Mouse (Mus musculus): Measurements from ENCODE around the gene Sel1l.
"Not testable (repeated sequence)": the region's sequence is repeated elsewhere in the genome, so short reads cannot be mapped to it uniquely, and the experiment has no call there.

Sel1l gene

GRCm38 (mm10) chr12:91818726-91819125 is 30.2 kb downstream of the Sel1l start:
- DNase-seq (ENCODE audit: low spot score), result no peak

DNA sequence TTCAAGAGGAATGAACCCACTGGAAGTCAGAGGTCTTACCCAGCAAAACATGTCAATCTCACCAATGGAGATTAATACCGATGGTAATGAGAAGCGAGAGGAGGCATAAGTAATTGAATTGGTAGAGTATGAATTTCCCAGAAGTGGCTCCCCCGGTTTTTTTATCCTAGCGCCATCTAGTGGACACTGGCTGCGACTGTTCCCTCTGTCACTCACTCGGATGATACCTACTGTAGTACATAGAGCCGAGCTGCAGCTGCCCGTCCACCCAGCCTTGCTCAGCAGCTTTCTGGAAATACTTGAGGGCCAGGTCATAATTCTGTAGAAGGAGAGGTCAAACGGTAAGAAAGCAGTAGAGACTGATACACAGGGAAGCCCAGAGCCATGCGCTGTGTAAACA is 33.0 kb downstream of the Sel1l start:
- peak; percentile 52 for DNase-seq (ENCODE audit: low spot score)

DNA sequence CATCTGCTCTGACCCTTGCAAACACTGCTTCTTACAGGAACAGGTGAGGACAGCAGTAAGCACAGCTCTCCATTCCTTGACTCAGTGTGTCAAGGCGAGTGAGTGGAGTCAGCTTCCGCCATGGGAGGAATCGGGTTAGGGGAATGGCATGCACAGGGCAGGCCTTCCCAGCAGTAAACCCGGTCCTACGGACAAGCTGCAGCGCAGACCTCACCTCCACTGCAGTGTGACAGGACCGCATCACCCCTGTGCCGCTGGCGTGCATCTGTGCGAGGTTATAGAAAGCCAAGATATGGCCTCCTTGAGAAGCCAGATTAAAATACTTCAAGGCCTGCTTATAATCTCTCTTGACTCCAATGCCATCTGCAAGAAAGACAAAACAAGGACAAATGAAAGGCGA is 33.4 kb downstream of the Sel1l start:
- no peak for DNase-seq (ENCODE audit: low spot score)

- no peak for DNase-seq (ENCODE audit: low spot score)
Measured at GRCm38 (mm10) chr12:91808911-91809310, 40.0 kb downstream of the Sel1l start.

DNA sequence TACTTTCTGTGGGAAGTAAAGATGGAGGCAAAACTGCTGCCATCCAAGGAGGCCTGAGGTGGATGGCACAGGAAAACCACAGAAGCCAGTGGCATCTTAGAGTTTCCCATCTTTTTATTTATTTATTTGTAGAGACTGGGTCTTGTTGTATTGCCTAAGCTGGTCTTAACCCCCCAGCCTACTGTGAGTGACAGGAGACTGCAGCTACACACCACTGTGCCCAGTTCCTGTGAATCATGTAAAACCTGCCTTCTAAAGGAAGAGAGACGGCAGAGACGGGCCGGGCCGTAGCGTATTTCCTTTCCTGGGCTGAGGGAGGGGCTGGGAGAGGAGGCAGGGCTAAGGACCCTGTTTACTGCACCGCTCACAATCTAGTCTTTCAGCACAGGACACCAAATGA is 41.2 kb downstream of the Sel1l start:
- DNase-seq (ENCODE audit: low spot score), result no peak

- no peak for DNase-seq (ENCODE audit: low spot score)
Measured at GRCm38 (mm10) chr12:91807095-91807494, 41.9 kb downstream of the Sel1l start.

DNA sequence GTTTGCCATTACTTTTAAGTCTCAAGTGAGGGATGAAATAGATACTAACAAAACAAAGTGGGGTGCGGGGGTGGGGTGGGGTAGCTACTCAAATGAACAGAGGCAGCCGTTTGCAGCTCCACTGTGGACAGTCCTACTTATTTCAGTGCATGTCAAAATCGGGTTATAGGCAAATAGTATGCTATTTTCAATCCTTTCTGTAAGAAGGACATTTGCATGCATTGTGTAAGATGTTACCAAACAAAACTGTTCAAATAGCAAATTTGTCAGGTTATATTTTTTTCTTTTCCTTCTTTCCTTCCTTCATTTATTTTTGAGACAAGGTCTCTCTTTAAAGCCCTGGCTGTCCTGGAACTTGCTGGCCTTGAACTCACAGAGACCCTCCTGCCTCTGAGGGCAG is 44.7 kb downstream of the Sel1l start:
- no peak for DNase-seq (ENCODE audit: low spot score)

GRCm38 (mm10) chr12:91803207-91803932 is 45.6 kb downstream of the Sel1l start:
- DNase-seq (ENCODE audit: low spot score), result peak; percentile 35

- no peak for DNase-seq (ENCODE audit: low spot score)
Measured at GRCm38 (mm10) chr12:91802586-91803206, 46.3 kb downstream of the Sel1l start.

- no peak for DNase-seq (ENCODE audit: low spot score)
Measured at GRCm38 (mm10) chr12:91800861-91801385, 48.0 kb downstream of the Sel1l start.

DNA sequence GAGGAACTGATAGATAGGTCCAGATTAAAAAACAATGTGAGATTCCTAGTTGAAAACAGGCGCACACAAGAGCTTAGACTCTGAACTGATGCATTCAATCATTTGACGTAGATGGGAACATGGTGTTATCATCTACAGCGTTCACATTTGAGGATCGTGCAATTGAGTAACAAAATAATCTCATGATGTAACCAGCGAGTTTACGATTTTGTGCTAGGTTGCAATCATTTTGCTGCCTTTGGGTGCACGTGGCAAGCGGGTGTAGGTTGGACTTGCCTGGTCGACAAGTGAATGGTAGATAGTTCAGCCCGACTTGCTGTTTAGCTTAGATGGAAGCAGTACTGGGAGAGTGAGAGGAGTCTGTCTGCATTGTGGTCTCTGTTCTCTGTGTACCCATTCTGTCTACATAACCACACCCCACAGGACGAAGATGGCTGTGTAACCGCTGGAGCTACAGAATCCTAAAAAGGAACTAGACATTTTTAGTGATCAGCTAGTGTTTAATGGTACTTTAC is 49.1 kb downstream of the Sel1l start:
- no peak for DNase-seq (ENCODE audit: low spot score)

DNA sequence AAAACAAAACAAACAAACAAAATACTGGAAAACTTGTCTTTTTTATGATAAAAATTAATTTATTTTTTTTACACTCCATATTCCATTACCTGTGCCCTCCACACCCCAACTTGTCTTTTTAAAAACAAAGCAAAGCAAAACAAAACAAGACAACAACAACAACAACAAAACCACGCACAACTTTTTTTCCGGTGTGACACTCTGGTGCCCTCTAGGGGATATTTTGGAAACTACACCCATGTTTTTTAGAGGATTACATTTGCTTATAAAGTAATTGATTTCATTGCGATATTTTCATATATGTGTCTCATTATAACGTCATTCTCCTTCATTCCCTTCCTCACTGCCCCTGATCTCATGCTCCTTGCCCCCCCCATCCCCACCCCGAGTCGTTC is 49.6 kb downstream of the Sel1l start:
- DNase-seq (ENCODE audit: low spot score), result no peak

GRCm38 (mm10) chr12:91798720-91799378 is 50.1 kb downstream of the Sel1l start:
- no peak for DNase-seq (ENCODE audit: low spot score)

GRCm38 (mm10) chr12:91796774-91797173 is 52.2 kb downstream of the Sel1l start:
- no peak for DNase-seq (ENCODE audit: low spot score)

- DNase-seq (ENCODE audit: low spot score), result no peak
Measured at GRCm38 (mm10) chr12:91793266-91793665, 55.7 kb downstream of the Sel1l start.

GRCm38 (mm10) chr12:91791822-91792221 is 57.1 kb downstream of the Sel1l start:
- no peak for DNase-seq (ENCODE audit: low spot score)

- DNase-seq (ENCODE audit: low spot score), result peak; percentile 83
Measured at GRCm38 (mm10) chr12:91789801-91790200, 59.2 kb downstream of the Sel1l start.

DNA sequence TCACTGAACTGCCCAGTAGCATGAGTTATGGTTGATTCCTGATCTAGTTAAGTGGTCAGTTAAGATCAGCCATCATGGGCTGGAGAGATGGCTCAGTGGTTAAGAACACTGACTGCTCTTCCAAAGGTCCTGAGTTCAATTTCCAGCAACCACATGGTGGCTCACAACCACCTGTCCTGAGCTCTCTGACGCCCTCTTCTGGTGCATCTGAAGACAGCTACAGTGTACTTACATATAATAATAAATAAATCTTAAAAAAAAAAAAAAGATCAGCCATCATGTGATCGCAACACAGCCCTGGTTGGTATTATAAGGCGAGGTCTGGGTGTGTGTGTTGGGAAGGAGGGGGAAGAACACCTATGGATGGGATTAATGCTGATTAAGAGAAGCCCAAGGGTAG is 60.5 kb downstream of the Sel1l start:
- DNase-seq (ENCODE audit: low spot score), result not testable (repeated sequence)

- DNase-seq (ENCODE audit: low spot score), result no peak
Measured at GRCm38 (mm10) chr12:91787959-91788437, 61.0 kb downstream of the Sel1l start, which contains the start of gene Ston2. Gene Ston2, minus strand, starts transcription at chr12:91788387.

- no peak for DNase-seq (ENCODE audit: low spot score)
Measured at GRCm38 (mm10) chr12:91786355-91786754, 62.6 kb downstream of the Sel1l start.

DNA sequence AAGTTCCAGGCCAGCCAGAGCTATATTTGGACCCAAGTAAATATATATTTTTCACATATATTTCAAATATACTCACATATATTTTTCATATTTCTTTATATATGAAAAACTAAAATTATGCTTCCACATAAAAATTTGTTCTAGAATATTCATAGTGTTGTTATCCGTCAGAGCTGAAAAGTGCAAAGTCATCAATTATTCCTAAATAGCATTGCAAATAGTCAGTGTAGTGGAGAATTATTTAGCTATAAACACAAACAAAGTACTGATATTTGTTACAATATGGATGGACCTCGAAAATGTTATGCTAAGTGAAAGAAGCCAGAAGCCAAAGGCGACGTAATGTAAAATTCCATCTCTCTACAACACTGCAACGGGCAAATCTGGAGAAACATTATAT is 67.5 kb downstream of the Sel1l start:
- no peak for DNase-seq (ENCODE audit: low spot score)

DNA sequence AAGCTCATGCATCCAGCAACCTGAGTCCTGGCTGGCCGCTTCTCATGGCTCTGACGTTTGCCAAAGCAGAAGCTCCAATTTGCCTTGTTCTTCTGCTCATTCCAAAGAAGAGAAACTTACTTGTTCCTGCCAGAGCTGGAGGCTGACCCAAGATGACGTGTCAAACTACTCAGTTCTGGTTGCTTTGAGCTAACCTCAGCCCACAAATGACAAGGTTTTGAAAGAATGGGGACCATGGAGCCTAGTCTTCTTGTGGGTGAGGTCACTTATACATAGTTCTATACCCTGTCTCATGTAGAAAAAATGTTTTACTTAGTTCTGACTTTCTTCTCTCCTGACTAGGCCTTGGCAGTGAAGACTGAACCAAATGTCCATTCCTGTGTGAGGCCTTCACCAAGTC is 68.4 kb downstream of the Sel1l start:
- no peak for DNase-seq (ENCODE audit: low spot score)

DNA sequence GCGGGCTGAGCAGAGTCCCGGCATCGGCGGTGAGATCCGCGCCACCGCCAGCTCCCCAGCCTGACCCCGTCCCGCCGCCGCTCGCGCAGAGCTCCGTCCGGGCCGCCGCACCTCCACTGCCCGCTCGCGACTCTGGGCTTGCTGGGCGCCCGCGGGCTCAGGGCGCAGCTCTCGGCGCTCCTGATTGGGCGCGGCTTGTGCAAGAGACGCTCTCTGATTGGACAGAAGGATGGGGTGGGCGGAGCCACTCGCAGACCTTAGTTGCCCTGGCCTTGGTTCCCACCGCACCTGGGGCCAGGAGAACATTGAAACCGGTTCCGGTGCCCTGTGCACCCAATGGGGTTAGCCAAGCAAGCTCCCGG is 70.0 kb downstream of the Sel1l start:
- DNase-seq (ENCODE audit: low spot score), result peak; percentile 81
